13 mouse cellular contexts compared by ENCODE assay signal in genomic region chr10:38984358-38985075, GRCm38 (mm10). TPM values are rescaled to one million over a fixed set of nuclear protein-coding genes. Genes with fewer than 3 reads are reported as not detected.
DNase-seq lines count a peak whose midpoint lies in the region; ATAC-seq and TF ChIP-seq lines count a peak whose summit lies in the region.
"Had no signal": no experiment of that assay in that cellular context is flagged by ENCODE, and none has a peak within 500 bp of the region (broad histone marks: within the 10 kb centered on the region; RNA-seq: fewer than 3 reads in every experiment).

No protein-coding gene starts in this region.

- H3K36me3 ChIP-seq in heart, embryonic 10.5 days = peaks cover 10% of the 10 kb centered on the region; the same call in 1 of the 2 replicates
- H3K36me3 ChIP-seq in limb, embryonic 15.5 days = 0 out of 2 replicates have a peak, but pooled peaks cover 4% of the 10 kb centered on the region
- H3K36me3 ChIP-seq in forebrain, embryonic 12.5 days (replicated peaks) = no peaks in the 10 kb centered on the region
- H3K36me3 ChIP-seq: liver, embryonic 13.5 days had no signal

- H3K27ac ChIP-seq in heart, embryonic 10.5 days = peak overlapping the region; percentile 69
- H3K27ac ChIP-seq in layer of hippocampus, adult 2 months = peak overlapping the region; percentile 54
- H3K27ac ChIP-seq in brown adipose tissue, adult 24 weeks (replicated peaks; ENCODE audit: low read depth, low read length) = peak overlapping the region; percentile 17; the same call in 1 of the 2 replicates
- peak overlapping the region; percentile 77 for H3K27ac ChIP-seq in limb, embryonic 15.5 days
- H3K27ac ChIP-seq in forebrain, embryonic 12.5 days = no peak overlapping the region
- H3K27ac ChIP-seq: liver, embryonic 13.5 days had no signal

- H3K4me3 ChIP-seq in heart, embryonic 10.5 days = no peak overlapping the region
- no peak overlapping the region for H3K4me3 ChIP-seq in layer of hippocampus, adult 2 months
- H3K4me3 ChIP-seq in brown adipose tissue, adult 24 weeks (ENCODE audit: insufficient read depth, low read depth, low read length) = no peak overlapping the region
- H3K4me3 ChIP-seq in limb, embryonic 15.5 days = no peak overlapping the region
- no peak overlapping the region for H3K4me3 ChIP-seq in forebrain, embryonic 12.5 days (replicated peaks)
- H3K4me3 ChIP-seq: liver, embryonic 13.5 days had no signal

- ATAC-seq in limb, embryonic 15.5 days (ENCODE audit: insufficient number of reproducible peaks, low FRiP score, low TSS enrichment, low read depth) = no peak
- no peak for ATAC-seq in forebrain, embryonic 12.5 days (ENCODE audit: low FRiP score)

- no peak overlapping the region for H3K4me2 ChIP-seq in limb, embryonic 15.5 days
- no peak overlapping the region for H3K4me2 ChIP-seq in forebrain, embryonic 12.5 days
- H3K4me2 ChIP-seq: liver, embryonic 13.5 days had no signal

- DNase-seq in heart, embryonic 10.5 days (ENCODE audit: low spot score) = no peak
- DNase-seq in heart, adult 18-20 months = no peak
- DNase-seq in layer of hippocampus, adult 2 months (ENCODE audit: low spot score in 2 of 2) = no peak
- no peak for DNase-seq in layer of hippocampus, postnatal 14 days (ENCODE audit: low spot score in 2 of 2)
- DNase-seq in adrenal gland, postnatal 36 days = no peak
- DNase-seq: adrenal gland, adult 2 months; liver, embryonic 13.5 days; spleen, adult 18-20 months; thymus, postnatal 4 days had no signal

- H3K9ac ChIP-seq in limb, embryonic 15.5 days = no peak overlapping the region
- no peak overlapping the region for H3K9ac ChIP-seq in forebrain, embryonic 12.5 days
- H3K9ac ChIP-seq: liver, embryonic 13.5 days had no signal

- no peaks in the 10 kb centered on the region for H3K9me3 ChIP-seq in heart, embryonic 10.5 days
- no peaks in the 10 kb centered on the region for H3K9me3 ChIP-seq in limb, embryonic 15.5 days
- H3K9me3 ChIP-seq in forebrain, embryonic 12.5 days = no peaks in the 10 kb centered on the region
- H3K9me3 ChIP-seq: liver, embryonic 13.5 days had no signal

- H3K4me1 ChIP-seq in heart, embryonic 10.5 days = peaks cover 16% of the 10 kb centered on the region; the same call in 1 of the 2 replicates
- H3K4me1 ChIP-seq in brown adipose tissue, adult 24 weeks (ENCODE audit: control insufficient read depth, insufficient read depth, insufficient read length, low read length) = peaks cover 31% of the 10 kb centered on the region
- H3K4me1 ChIP-seq in limb, embryonic 15.5 days = peaks cover 20% of the 10 kb centered on the region
- no peaks in the 10 kb centered on the region for H3K4me1 ChIP-seq in forebrain, embryonic 12.5 days
- H3K4me1 ChIP-seq: liver, embryonic 13.5 days had no signal

- 64% methylated on average over 4 of the region's 4 CpGs for WGBS in heart, embryonic 10.5 days
- whole genome bisulfite sequencing in limb, embryonic 15.5 days = 52% methylated on average over 4 of the region's 4 CpGs
- 78% methylated on average over 4 of the region's 4 CpGs for WGBS in forebrain, embryonic 12.5 days

- no peak for TF ChIP-seq CTCF in layer of hippocampus, adult 2 months (conservative IDR thresholded peaks at IDR 0.05)

- no peaks in the 10 kb centered on the region for H3K27me3 ChIP-seq in heart, embryonic 10.5 days (ENCODE audit: insufficient read depth, poor library complexity, severe bottlenecking)
- no peaks in the 10 kb centered on the region for H3K27me3 ChIP-seq in limb, embryonic 15.5 days
- H3K27me3 ChIP-seq in forebrain, embryonic 12.5 days = no peaks in the 10 kb centered on the region
- H3K27me3 ChIP-seq: liver, embryonic 13.5 days had no signal

RNA-seq across cellular contexts. Expression of gene Lama4, which starts 19.2 kb away (rescaled TPM):
- polyA plus RNA-seq in heart, embryonic 10.5 days (2016; fragmentation: Nextera tagmentation; extraction: Ambion mirVana) = 60.0 and 129 TPM in 2 replicates
- 10 to 100 TPM; 47.2 to 52.0 TPM for total RNA-seq in heart, adult 18-20 months (2021)
- 1 to 10 TPM; 3.6 to 3.9 TPM for total RNA-seq in layer of hippocampus, adult 2 months (2021)
- 10 to 100 TPM; 11.4 to 14.5 TPM for total RNA-seq in layer of hippocampus, postnatal 14 days (2021)
- polyA plus RNA-seq in brown adipose tissue, adult 24 weeks (2012; ENCODE audit: insufficient read depth, insufficient read length, missing spikeins) = 35.4 and 58.9 TPM in 2 replicates
- polyA plus RNA-seq in limb, embryonic 15.5 days (2015; fragmentation: Nextera tagmentation; extraction: Ambion mirVana) = 83.9 and 85.8 TPM in 2 replicates
- 10 to 100 TPM; 56.7 to 86.6 TPM for total RNA-seq in adrenal gland, postnatal 36 days (2021)
- 16.4 and 20.4 TPM in 2 replicates for polyA plus RNA-seq in forebrain, embryonic 12.5 days (2016; fragmentation: Nextera tagmentation; extraction: Ambion mirVana)
- total RNA-seq: monocyte, adult 5-6 weeks had no signal
